ENCODE assay signal across 7 mouse cellular contexts in genomic region chr13:80881722-80882500, GRCm38 (mm10). TPM values are rescaled to one million over a fixed set of nuclear protein-coding genes. Genes with fewer than 3 reads are reported as not detected.
A peak's percentile ranks its signal among the peaks of the same experiment; 100 is the strongest.
DNase-seq lines count a peak whose midpoint lies in the region; ATAC-seq and TF ChIP-seq lines count a peak whose summit lies in the region.

No protein-coding gene starts in this region.

- H3K4me3 ChIP-seq in ES-E14 (ENCODE audit: insufficient read depth in 1 of 2, low read depth in 1 of 2, low read length in 2 of 2, poor library complexity in 1 of 2, severe bottlenecking in 1 of 2), result peak overlapping the region in 1 of 2 experiments; percentile 81; a peak in 1 of 4 replicates
- peak overlapping the region; percentile 77; the same call in 1 of the 2 replicates for H3K4me3 ChIP-seq in kidney, postnatal 0 days (replicated peaks; ENCODE audit: low read depth, low read length)
- H3K4me3 ChIP-seq in liver, postnatal 0 days (ENCODE audit: low read depth, low read length), result peak overlapping the region; percentile 84
- H3K4me3 ChIP-seq in neural tube, embryonic 14.5 days (ENCODE audit: low read depth, low read length), result no peak overlapping the region

- no peak overlapping the region for H3K9ac ChIP-seq in ES-E14 (ENCODE audit: insufficient read depth, low read depth, low read length, poor library complexity, severe bottlenecking)
- no peak overlapping the region for H3K9ac ChIP-seq in kidney, postnatal 0 days (ENCODE audit: low read depth, low read length)
- peak overlapping the region; percentile 99 for H3K9ac ChIP-seq in liver, postnatal 0 days (replicated peaks)
- H3K9ac ChIP-seq in neural tube, embryonic 14.5 days (replicated peaks; ENCODE audit: low read depth, low read length), result peak overlapping the region; percentile 100

- H3K9me3 ChIP-seq in ES-E14 (ENCODE audit: control insufficient read depth, insufficient read depth, low read depth, low read length), result no peaks in the 10 kb centered on the region
- no peaks in the 10 kb centered on the region for H3K9me3 ChIP-seq in kidney, postnatal 0 days (replicated peaks; ENCODE audit: low read length)
- no peaks in the 10 kb centered on the region for H3K9me3 ChIP-seq in liver, postnatal 0 days (ENCODE audit: low read length)
- H3K9me3 ChIP-seq in neural tube, embryonic 14.5 days (ENCODE audit: control insufficient read depth, low read length), result no peaks in the 10 kb centered on the region

- ATAC-seq in kidney, postnatal 0 days (replicated peaks; ENCODE audit: low FRiP score, low read depth), result no peak
- no peak for ATAC-seq in liver, postnatal 0 days
- ATAC-seq in neural tube, embryonic 14.5 days (ENCODE audit: low read depth), result no peak

- H3K27me3 ChIP-seq in kidney, postnatal 0 days (ENCODE audit: insufficient read depth, low read length), result no peaks in the 10 kb centered on the region
- H3K27me3 ChIP-seq in liver, postnatal 0 days (ENCODE audit: insufficient read depth, low read length), result no peaks in the 10 kb centered on the region
- no peaks in the 10 kb centered on the region for H3K27me3 ChIP-seq in neural tube, embryonic 14.5 days (ENCODE audit: control insufficient read depth, insufficient read depth, low read length)

- DNase-seq in B cell, adult 2 months, result peak; percentile 60 to 75
- peak; percentile 76 for DNase-seq in ES-E14 (ENCODE audit: low read depth, low spot score)
- peak; percentile 80 to 84 for DNase-seq in cerebellum, postnatal 14 days
- peak; percentile 69 to 75 for DNase-seq in heart, adult 9 months (ENCODE audit: low spot score in 2 of 2)
- peak; percentile 95 for DNase-seq in kidney, postnatal 0 days (ENCODE audit: low spot score)
- peak; percentile 47 for DNase-seq in liver, postnatal 0 days

- H3K4me1 ChIP-seq in ES-E14 (ENCODE audit: control insufficient read depth in 2 of 2, insufficient read depth in 2 of 2, low read length in 2 of 2, poor library complexity in 1 of 2), result peaks cover 0 to 2% of the 10 kb centered on the region in 2 experiments; a peak in 1 of 4 replicates
- 0 out of 2 replicates have a peak, but pooled peaks cover 3% of the 10 kb centered on the region for H3K4me1 ChIP-seq in kidney, postnatal 0 days (replicated peaks; ENCODE audit: insufficient read depth, low read length)
- H3K4me1 ChIP-seq in liver, postnatal 0 days (ENCODE audit: insufficient read depth), result peaks cover 5% of the 10 kb centered on the region; the same call in 1 of the 2 replicates
- H3K4me1 ChIP-seq in neural tube, embryonic 14.5 days (ENCODE audit: control insufficient read depth, insufficient read depth, low read length), result no peaks in the 10 kb centered on the region; the same call in 1 of the 2 replicates

- H3K36me3 ChIP-seq in ES-E14 (ENCODE audit: control insufficient read depth, insufficient read depth, low read length, poor library complexity, severe bottlenecking), result no peaks in the 10 kb centered on the region
- H3K36me3 ChIP-seq in kidney, postnatal 0 days (ENCODE audit: insufficient read depth, low read length), result no peaks in the 10 kb centered on the region
- H3K36me3 ChIP-seq in liver, postnatal 0 days (replicated peaks; ENCODE audit: insufficient read depth, low read length), result no peaks in the 10 kb centered on the region
- no peaks in the 10 kb centered on the region for H3K36me3 ChIP-seq in neural tube, embryonic 14.5 days (ENCODE audit: control insufficient read depth, insufficient read depth, low read length)

- WGBS in kidney, postnatal 0 days, result 19% methylated on average over 6 of the region's 6 CpGs
- WGBS in liver, postnatal 0 days (ENCODE audit: insufficient replicate concordance), result 25% methylated on average over 6 of the region's 6 CpGs
- 22% methylated on average over 6 of the region's 6 CpGs for WGBS in neural tube, embryonic 14.5 days

- peak overlapping the region; percentile 93; the same call in 1 of the 2 replicates for H3K27ac ChIP-seq in ES-E14 (ENCODE audit: insufficient read depth, low read depth, low read length, poor library complexity, severe bottlenecking)
- peak overlapping the region; percentile 100 for H3K27ac ChIP-seq in kidney, postnatal 0 days
- H3K27ac ChIP-seq in liver, postnatal 0 days (ENCODE audit: low read depth), result peak overlapping the region; percentile 100
- H3K27ac ChIP-seq in neural tube, embryonic 14.5 days (ENCODE audit: low read depth, low read length), result no peak overlapping the region; the same call in 1 of the 2 replicates

- TF ChIP-seq EP300 in liver, postnatal 0 days (IDR thresholded peaks at IDR 0.05; ENCODE audit: low read depth), result peak; percentile 46; the same call in 1 of the 2 replicates

- TF ChIP-seq CTCF in kidney, postnatal 0 days (IDR thresholded peaks at IDR 0.05; ENCODE audit: low read depth), result peak; percentile 99
- peak; percentile 97 for TF ChIP-seq CTCF in liver, postnatal 0 days (IDR thresholded peaks at IDR 0.05; ENCODE audit: low read depth)

- peak overlapping the region; percentile 70 for H3K4me2 ChIP-seq in kidney, postnatal 0 days (ENCODE audit: low read length)
- peak overlapping the region; percentile 63 for H3K4me2 ChIP-seq in liver, postnatal 0 days (ENCODE audit: low read depth, low read length)
- H3K4me2 ChIP-seq in neural tube, embryonic 14.5 days (ENCODE audit: low read depth, low read length), result peak overlapping the region; percentile 60

- in situ Hi-C loops in ES-E14 (cut with MboI; ENCODE audit: low sequenced_read_pairs in 2 of 2, unreplicated experiment in 2 of 2), result loop anchor here (5.0 to 25.0 kb wide), 2 partner anchors 270 to 280 kb away; no protein-coding TSS in a partner anchor

TF ChIP-seq in ES-E14, 5 proteins besides CTCF, POLR2A, EP300 and RAD21:
- no peak for TF ChIP-seq HCFC1 (IDR thresholded peaks at IDR 0.05; ENCODE audit: borderline replicate concordance, insufficient read depth, low read length)
- 0 out of 2 replicates have a peak, but pooled peaks have one; percentile 8 for TF ChIP-seq CHD2 (IDR thresholded peaks at IDR 0.05; ENCODE audit: low read depth, low read length)
- no peak for TF ChIP-seq MAFK (IDR thresholded peaks at IDR 0.05; ENCODE audit: insufficient read depth, low read depth, low read length)
- TF ChIP-seq ZC3H11A (IDR thresholded peaks at IDR 0.05; ENCODE audit: borderline replicate concordance, low read depth, low read length), result peak; percentile 95
- TF ChIP-seq ZNF384 (IDR thresholded peaks at IDR 0.05; ENCODE audit: low read depth, low read length), result no peak

RNA-seq across cellular contexts. Expression of gene Arrdc3, which starts 1.3 kb away (rescaled TPM):
- total RNA-seq in ES-E14 (2012; rRNA removed), result 61.2 and 77.9 TPM in 2 replicates
- 58.1 and 65.7 TPM in 2 replicates for polyA plus RNA-seq in kidney, postnatal 0 days (2015; fragmentation: Nextera tagmentation; extraction: Ambion mirVana)
- 26.4 and 26.9 TPM in 2 replicates for polyA plus RNA-seq in liver, postnatal 0 days (2015; fragmentation: Nextera tagmentation; extraction: Ambion mirVana)
- 38.3 and 57.4 TPM in 2 replicates for polyA plus RNA-seq in neural tube, embryonic 14.5 days (2014; fragmentation: Nextera tagmentation; extraction: Ambion mirVana)

Comparison
In these comparisons a context has a peak if more than half of its experiments do, and no peak if none do; other contexts are left out.
1. H3K9ac ChIP-seq: peak in liver, postnatal 0 days (single experiment) and neural tube, embryonic 14.5 days (single experiment); none in ES-E14 (single experiment) and kidney, postnatal 0 days (single experiment).
2. Peak in every context shown above with its lines, with median percentiles within 50 percentile points of each other: DNase-seq and H3K4me2 ChIP-seq.